Mouse (Mus musculus): ENCODE measurements around the gene Il27. TPM values are rescaled to one million over a fixed set of nuclear protein-coding genes. Genes with fewer than 3 reads are reported as not detected.
"Not testable (repeated sequence)": the region's sequence is repeated elsewhere in the genome, so short reads cannot be mapped to it uniquely, and the experiment has no call there.

Gene Il27
- not detected in 2 replicates for polyA plus RNA-seq (2016; fragmentation: Nextera tagmentation; extraction: Ambion mirVana)

DNA sequence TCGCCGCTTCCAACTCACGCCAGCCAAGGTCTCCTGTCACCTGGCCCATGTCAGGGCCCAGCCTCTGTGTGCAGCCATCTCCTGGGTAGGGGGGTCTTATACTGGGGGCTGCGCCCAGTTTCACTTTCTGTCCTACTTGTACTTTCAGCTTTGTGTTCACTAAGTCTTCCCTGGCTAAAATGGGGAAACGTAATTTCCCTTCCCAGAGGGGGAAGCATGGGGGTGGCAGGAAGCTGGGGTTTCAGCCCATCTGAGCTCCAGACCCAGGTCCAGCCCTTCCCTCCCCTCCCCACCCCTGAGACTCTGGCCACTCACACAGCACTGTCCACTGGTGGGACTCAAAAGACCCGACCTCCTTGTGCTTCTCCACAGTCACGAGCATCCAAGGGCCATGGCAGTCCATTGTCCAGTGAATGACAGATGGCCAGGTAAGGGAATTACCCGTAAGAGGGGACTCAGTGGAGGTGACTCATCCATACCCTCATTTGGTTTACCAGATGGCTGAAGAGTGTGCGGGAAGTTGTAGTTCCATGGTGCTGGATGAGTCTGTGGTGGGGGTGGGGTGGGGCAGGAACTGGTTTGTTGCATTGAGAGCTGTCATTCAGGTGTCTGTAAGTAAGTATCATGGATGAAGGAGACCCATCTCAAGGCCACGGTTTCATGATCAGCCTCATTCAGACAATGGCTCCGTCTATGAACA is at the start of gene Il27:
Il27 (minus strand) TSS at position 80 of the 700 bp plus-strand sequence.
- 83% methylated on average over 11 of the region's 11 CpGs for WGBS
- no peak within 1 kb of the TSS for H3K27ac ChIP-seq
- H3K4me1 ChIP-seq: no peaks in the 10 kb centered on the region
- peaks cover 4% of the 10 kb centered on the region; the same call in 1 of the 2 replicates for H3K27me3 ChIP-seq (ENCODE audit: low read depth, poor library complexity, severe bottlenecking)
- H3K36me3 ChIP-seq: no peaks in the 10 kb centered on the region
- no peak for DNase-seq (ENCODE audit: low spot score)
- no peak within 1 kb of the TSS for H3K4me3 ChIP-seq
- no peaks in the 10 kb centered on the region for H3K9me3 ChIP-seq (replicated peaks)

- H3K27ac ChIP-seq: no peak overlapping the region
- no peak for DNase-seq (ENCODE audit: low spot score)
- no peak overlapping the region for H3K4me3 ChIP-seq
- peaks cover 13% of the 10 kb centered on the region for H3K4me1 ChIP-seq
- 75% methylated on average over 3 of the region's 3 CpGs for WGBS
- H3K36me3 ChIP-seq: no peaks in the 10 kb centered on the region
- H3K9me3 ChIP-seq (replicated peaks): no peaks in the 10 kb centered on the region
- H3K27me3 ChIP-seq (ENCODE audit: low read depth, poor library complexity, severe bottlenecking): no peaks in the 10 kb centered on the region
Measured at GRCm38 (mm10) chr7:126644345-126644744, 49.6 kb upstream of the Il27 start.

DNA sequence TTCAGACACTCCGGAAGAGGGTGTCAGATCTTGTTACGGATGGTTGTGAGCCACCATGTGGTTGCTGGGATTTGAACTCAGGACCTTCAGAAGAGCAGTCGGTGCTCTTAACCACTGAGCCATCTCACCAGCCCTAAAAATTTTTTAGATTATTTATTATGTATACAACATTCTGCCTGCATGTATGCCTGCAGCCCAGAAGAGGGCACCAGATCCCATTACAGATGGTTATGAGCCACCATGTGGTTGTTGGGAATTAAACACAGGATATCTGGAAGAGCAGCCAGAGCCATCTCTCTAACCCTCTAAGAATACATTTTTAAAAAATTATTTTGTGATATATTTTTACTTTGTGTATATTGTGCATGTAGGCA is 48.5 kb upstream of the Il27 start:
- H3K36me3 ChIP-seq; H3K27me3 ChIP-seq (ENCODE audit: low read depth, poor library complexity, severe bottlenecking); DNase-seq (ENCODE audit: low spot score); H3K27ac ChIP-seq; H3K9me3 ChIP-seq (replicated peaks); H3K4me3 ChIP-seq: not testable (repeated sequence)
- peaks cover 13% of the 10 kb centered on the region for H3K4me1 ChIP-seq
- 75% methylated on average over 3 of the region's 3 CpGs for WGBS

DNA sequence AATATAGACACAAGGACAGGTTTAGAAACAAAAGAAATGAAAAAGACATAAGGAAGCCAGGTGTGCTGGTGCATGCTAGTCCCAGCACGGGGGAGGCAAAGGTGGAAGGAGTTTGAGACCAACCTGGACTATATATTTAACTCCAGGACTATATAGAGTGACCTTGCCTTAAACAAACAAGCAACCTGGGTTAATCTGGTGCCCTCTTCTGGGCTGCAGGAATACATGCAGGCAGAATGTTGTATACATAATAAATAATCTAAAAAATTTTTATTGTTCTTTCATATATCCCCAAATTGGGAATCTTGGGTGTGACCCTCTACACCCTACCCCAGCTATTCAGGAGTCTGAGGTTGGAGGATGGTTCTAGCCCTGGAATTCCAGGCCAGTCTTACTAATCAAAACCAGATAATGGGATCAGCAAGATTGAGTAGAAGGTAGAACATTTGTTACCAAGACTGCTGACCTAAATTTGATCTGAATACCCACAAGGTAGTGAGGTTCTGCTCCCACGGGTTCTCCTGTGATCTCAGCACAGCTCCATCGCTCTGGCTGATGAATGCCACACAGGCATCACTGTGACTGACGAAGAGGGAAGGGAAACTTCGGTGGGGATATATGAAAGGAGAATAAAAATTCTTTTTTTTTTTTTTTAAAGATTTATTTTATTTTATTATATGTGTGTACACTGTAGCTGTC is 48.0 kb upstream of the Il27 start:
- H3K36me3 ChIP-seq: no peaks in the 10 kb centered on the region
- H3K9me3 ChIP-seq (replicated peaks): no peaks in the 10 kb centered on the region
- no peaks in the 10 kb centered on the region for H3K27me3 ChIP-seq (ENCODE audit: low read depth, poor library complexity, severe bottlenecking)
- H3K27ac ChIP-seq: no peak overlapping the region
- 77% methylated on average over 5 of the region's 5 CpGs for WGBS
- peaks cover 13% of the 10 kb centered on the region for H3K4me1 ChIP-seq
- DNase-seq (ENCODE audit: low spot score): no peak
- H3K4me3 ChIP-seq: no peak overlapping the region

- no peaks in the 10 kb centered on the region for H3K36me3 ChIP-seq
- peak; percentile 44 for DNase-seq (ENCODE audit: low spot score)
- peaks cover 26% of the 10 kb centered on the region for H3K4me1 ChIP-seq
- no peaks in the 10 kb centered on the region for H3K27me3 ChIP-seq (ENCODE audit: low read depth, poor library complexity, severe bottlenecking)
- no peak overlapping the region for H3K27ac ChIP-seq
- 17% methylated on average over 4 of the region's 4 CpGs for WGBS
- no peaks in the 10 kb centered on the region for H3K9me3 ChIP-seq (replicated peaks)
- H3K4me3 ChIP-seq: no peak overlapping the region
Measured at GRCm38 (mm10) chr7:126636733-126637520, 42.2 kb upstream of the Il27 start.

DNA sequence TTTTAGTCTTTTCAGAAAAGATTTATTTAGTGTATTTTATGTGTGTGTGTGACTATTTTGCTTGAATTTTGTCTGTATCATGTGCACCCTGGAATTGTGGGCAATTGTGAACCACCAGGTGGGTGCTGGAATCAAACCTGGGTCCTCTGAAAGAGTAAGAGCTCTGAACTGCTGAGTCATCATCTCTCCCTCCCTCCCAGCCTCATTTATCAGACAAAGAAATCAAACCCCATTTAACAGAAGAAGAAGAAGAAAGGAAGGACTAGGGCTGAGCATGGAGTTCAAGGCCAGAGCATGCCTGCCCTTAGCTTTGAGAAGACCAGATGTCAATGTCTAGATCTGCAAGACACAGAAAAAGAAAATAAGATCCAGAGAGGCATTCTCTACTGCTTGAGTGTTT is 40.6 kb upstream of the Il27 start:
- H3K4me1 ChIP-seq: peaks cover 26% of the 10 kb centered on the region
- no peaks in the 10 kb centered on the region for H3K36me3 ChIP-seq
- H3K4me3 ChIP-seq: no peak overlapping the region
- H3K27me3 ChIP-seq (ENCODE audit: low read depth, poor library complexity, severe bottlenecking): no peaks in the 10 kb centered on the region
- DNase-seq (ENCODE audit: low spot score): no peak
- no peak overlapping the region for H3K27ac ChIP-seq
- H3K9me3 ChIP-seq (replicated peaks): no peaks in the 10 kb centered on the region

- Histone ChIP-seq H3K4me1 (peaks cover 32% of the 10 kb centered on the region), H3K27ac (no peak overlapping the region; the same call in 1 of the 2 replicates), H3K4me3 (no peak overlapping the region), H3K36me3 (no peaks in the 10 kb centered on the region), H3K9me3 (replicated peaks) (no peaks in the 10 kb centered on the region), H3K27me3 (ENCODE audit: low read depth, poor library complexity, severe bottlenecking) (no peaks in the 10 kb centered on the region)
- WGBS: 59% methylated on average over 2 of the region's 2 CpGs
- no peak for DNase-seq (ENCODE audit: low spot score)
Measured at GRCm38 (mm10) chr7:126632478-126632877, 37.7 kb upstream of the Il27 start.

DNA sequence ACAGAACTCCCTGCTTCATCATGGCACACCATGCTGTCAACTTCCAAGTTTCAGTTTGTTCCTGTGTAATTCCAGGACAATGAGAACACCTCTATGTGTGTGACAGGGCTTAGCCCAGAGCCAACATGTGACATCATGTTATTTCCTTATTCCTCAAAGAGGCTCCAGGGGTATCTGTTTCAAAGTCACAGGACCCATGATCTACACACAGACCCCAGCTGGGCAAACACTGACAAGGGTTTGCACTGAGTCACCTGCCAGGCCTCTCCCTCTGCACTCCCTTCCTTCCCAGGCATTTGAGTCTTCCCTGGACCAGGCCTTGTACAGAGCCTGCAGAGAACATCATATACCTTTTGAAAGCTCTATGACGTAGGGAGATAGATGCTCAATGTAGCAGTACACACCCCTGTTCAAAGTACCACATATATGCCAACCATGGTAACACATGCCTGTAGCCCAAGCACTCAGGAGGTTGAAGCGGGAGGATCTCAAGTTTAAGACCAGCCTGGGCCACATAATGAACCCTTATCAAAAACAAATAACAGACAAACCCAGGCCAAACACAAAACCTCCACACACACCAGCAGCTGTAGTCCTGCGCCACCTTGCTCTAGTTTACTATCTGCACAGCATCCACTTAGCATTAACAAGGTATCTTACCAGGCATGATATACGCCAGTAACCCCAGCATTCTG is 36.2 kb upstream of the Il27 start, which contains the start of gene Nupr1:
Nupr1 (minus strand) TSS at position 38 of the 695 bp plus-strand sequence.
- H3K9me3 ChIP-seq (replicated peaks): no peaks in the 10 kb centered on the region
- no peak within 1 kb of the TSS for H3K4me3 ChIP-seq
- no peaks in the 10 kb centered on the region for H3K27me3 ChIP-seq (ENCODE audit: low read depth, poor library complexity, severe bottlenecking)
- DNase-seq (ENCODE audit: low spot score): no peak
- H3K36me3 ChIP-seq: no peaks in the 10 kb centered on the region
- H3K4me1 ChIP-seq: peaks cover 32% of the 10 kb centered on the region
- WGBS: 97% methylated on average over 4 of the region's 4 CpGs
- no peak within 1 kb of the TSS for H3K27ac ChIP-seq

DNA sequence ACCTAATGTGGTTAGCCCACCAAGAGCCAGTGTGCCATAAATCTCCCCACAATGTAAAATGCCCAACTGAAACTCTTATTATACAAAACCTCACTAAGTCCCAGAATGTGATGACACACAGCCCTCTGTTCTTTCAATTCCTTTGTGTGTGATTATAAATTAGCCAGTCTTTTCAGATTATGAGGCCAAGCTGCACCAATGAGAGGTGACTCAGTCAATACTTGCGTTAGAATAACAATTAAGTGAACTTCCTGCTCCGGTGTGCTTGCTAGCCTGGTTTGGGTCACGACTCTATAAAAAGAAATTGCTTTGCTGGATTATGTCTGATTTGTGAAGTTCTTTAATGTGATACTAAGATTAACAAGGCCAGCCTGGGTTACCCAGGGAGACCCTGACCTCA is 35.2 kb upstream of the Il27 start:
- Histone ChIP-seq H3K9me3 (replicated peaks) (no peaks in the 10 kb centered on the region), H3K4me3 (no peak overlapping the region), H3K27me3 (ENCODE audit: low read depth, poor library complexity, severe bottlenecking) (no peaks in the 10 kb centered on the region), H3K27ac (no peak overlapping the region), H3K4me1 (peaks cover 32% of the 10 kb centered on the region), H3K36me3 (no peaks in the 10 kb centered on the region)
- no peak for DNase-seq (ENCODE audit: low spot score)
- WGBS: 65% methylated on average over 3 of the region's 3 CpGs

DNA sequence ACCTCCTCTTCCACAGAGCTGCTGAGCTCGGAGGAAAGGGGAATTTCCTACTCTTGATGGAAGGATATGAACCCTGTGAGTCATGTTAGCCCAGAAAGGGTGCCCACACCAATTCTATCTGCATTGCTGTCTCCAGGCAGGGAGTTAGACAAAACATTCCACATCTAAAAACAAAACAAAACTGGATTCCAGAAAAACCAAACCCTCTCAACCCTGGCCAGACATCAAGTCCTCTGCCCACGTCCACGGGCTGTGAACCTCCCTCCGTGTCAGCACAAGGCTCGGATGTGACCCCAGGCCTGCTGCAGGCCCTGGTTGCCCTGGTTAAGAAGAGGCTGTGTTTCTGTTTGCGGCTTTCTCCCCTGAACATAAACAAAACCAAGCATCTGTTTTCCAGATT is 33.4 kb upstream of the Il27 start:
- no peak for DNase-seq (ENCODE audit: low spot score)
- Histone ChIP-seq H3K4me1 (peaks cover 18% of the 10 kb centered on the region), H3K9me3 (replicated peaks) (no peaks in the 10 kb centered on the region), H3K27ac (peak overlapping the region; percentile 14; the same call in 1 of the 2 replicates), H3K36me3 (no peaks in the 10 kb centered on the region), H3K27me3 (ENCODE audit: low read depth, poor library complexity, severe bottlenecking) (no peaks in the 10 kb centered on the region), H3K4me3 (no peak overlapping the region)
- WGBS: 58% methylated on average over 6 of the region's 6 CpGs

DNA sequence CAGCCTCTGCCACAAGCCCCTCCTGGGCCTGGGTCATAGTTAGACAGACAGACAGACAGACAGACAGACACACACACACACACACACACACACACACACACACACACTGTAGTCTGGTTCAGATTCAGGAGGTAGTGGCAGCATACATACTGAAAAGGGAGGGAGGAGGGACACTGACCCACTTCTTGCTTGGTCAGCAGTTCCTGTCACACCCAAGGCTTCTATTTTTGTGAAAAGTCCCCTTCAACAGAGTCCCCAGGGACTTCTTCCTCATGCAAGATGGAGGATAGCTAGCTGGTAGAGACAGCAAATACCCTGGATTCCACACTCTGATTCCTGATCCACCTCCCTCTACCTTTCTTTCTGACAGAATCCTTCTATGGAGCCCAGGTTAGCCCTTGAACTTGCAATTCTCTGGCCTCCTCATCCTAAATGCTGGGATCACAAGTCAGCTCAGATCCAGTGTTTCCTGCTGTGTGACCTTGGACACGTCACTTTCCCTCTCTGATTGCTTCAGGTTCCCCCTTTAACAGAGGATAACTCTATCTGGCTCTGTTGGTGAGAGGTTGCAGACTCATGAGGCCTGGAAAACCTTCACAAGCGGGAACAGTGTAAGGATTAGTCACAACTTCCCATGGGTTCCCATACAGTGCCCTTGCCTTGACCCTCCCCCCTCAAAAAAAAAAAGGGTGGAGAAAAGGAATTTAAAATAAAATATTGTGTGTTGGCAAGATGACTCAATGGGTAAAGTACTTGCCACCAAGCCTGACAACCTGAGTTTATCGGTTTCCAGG is 31.3 kb upstream of the Il27 start:
- no peak for DNase-seq (ENCODE audit: low spot score)
- Histone ChIP-seq H3K4me3 (no peak overlapping the region), H3K27me3 (ENCODE audit: low read depth, poor library complexity, severe bottlenecking) (no peaks in the 10 kb centered on the region), H3K27ac (peak overlapping the region; percentile 19), H3K36me3 (no peaks in the 10 kb centered on the region), H3K4me1 (peaks cover 8% of the 10 kb centered on the region), H3K9me3 (replicated peaks) (no peaks in the 10 kb centered on the region)
- WGBS: 85% methylated on average over 3 of the region's 3 CpGs

DNA sequence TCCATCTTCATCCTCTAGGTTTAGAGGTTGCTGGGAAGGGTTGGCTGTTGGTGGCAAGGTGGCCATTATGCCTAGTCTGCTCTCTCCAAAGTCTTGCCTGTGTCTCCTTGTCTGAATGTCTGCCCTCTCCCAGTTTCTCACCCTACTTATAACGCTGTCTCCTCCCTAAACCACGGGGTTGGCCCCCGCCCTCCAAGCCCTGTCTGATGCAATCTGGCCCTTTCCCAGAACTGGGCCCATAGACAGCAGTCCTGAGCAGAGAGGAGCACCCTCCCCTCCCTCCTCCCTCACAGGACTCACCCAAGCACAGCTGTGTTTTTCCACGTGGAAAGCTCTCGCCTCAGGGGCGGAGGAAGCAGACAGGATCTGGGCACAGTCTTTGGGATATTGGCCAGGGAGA is 30.6 kb upstream of the Il27 start:
- H3K9me3 ChIP-seq (replicated peaks): no peaks in the 10 kb centered on the region
- WGBS: 61% methylated on average over 6 of the region's 6 CpGs
- DNase-seq (ENCODE audit: low spot score): no peak
- no peaks in the 10 kb centered on the region for H3K27me3 ChIP-seq (ENCODE audit: low read depth, poor library complexity, severe bottlenecking)
- peak overlapping the region; percentile 19 for H3K27ac ChIP-seq
- peaks cover 8% of the 10 kb centered on the region for H3K4me1 ChIP-seq
- no peak overlapping the region for H3K4me3 ChIP-seq
- H3K36me3 ChIP-seq: no peaks in the 10 kb centered on the region

All from limb, embryonic 10.5 days (tissue).